Mouse (Mus musculus): ENCODE measurements at regions not wholly inside any gene's neighbourhood (a gene's known extent, or its start where the extent isn't known, plus 50 kb on each side); places are given as distances from the start of the nearest gene placed in this dataset.

GRCm38 (mm10) chr13:58495390-58496073, 92.4 kb upstream of the Hnrnpk start:
- DNase-seq (ENCODE audit: low spot score in 2 of 2), result no peak

GRCm38 (mm10) chr13:58494726-58495125, 91.6 kb upstream of the Hnrnpk start:
- DNase-seq (ENCODE audit: low spot score in 2 of 2), result no peak

GRCm38 (mm10) chr13:58490829-58491228, 87.7 kb upstream of the Hnrnpk start:
- DNase-seq (ENCODE audit: low spot score in 2 of 2), result no peak

- DNase-seq (ENCODE audit: low spot score in 2 of 2), result no peak
Measured at GRCm38 (mm10) chr13:58485011-58485410, 81.9 kb upstream of the Hnrnpk start.

DNA sequence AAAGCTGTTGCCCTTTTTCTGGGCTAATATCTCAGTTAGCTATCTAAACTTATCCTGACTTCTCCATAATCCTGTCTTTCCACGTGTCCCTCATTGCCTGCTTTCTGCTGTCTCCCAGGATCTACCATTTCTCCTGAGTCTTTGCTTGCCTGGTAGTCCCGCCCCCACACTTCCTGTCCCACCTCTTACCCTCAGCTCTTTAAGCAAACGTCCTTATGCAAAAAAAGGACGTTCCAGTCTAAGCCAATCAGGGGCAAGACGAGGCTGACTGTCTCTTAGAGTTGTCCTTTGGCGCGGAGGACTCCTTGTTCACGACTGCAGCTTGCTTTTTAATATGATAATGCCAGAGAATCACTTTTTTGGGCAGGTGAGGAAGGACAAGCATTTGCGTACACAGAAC, 79.6 kb upstream of the Hnrnpk start:
- no peak for DNase-seq (ENCODE audit: low spot score in 2 of 2)

GRCm38 (mm10) chr13:58480928-58481598, 77.9 kb upstream of the Hnrnpk start:
- DNase-seq (ENCODE audit: low spot score in 2 of 2), result no peak

- DNase-seq (ENCODE audit: low spot score in 2 of 2), result no peak
Measured at GRCm38 (mm10) chr13:58480388-58480927, 77.3 kb upstream of the Hnrnpk start.

DNA sequence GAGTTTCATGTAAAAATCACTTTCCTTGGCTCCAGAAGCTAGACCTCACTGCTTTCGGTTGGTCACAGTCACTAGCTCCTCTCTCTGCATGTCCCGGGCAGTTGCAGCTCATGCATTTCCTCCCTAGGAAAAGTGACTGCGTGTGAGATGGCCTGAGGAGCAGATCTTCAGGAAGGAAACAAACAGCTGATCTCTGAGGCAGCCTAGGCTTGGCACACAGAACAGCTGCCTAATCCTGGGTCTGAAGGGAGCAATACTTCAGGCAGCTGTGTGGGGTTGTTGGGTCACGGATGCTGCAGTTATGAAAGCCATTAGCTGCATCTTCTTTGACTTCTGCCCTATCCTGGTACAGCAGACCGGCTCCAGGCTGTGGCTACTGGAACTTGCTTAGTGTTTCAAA, 75.3 kb upstream of the Hnrnpk start:
- DNase-seq (ENCODE audit: low spot score in 2 of 2), result no peak

DNA sequence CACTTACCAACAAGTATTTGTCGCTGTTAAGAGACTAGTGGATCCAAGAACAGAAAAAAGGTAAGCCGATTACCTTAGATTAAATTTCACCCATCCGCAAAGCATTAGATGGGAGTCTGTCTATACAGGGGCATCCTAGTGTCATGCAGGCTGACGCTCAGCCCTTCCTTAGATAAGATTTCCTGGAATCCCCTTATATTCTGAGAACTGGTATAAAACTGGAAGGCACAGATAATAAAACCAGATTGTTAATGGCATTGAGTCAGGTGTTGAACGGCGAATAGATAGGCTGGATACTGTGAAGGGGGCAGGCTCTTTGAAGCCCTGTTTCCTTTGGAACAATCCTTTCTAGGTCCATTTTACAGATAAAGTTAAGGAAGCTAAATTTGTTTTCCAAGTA, 74.1 kb upstream of the Hnrnpk start:
- DNase-seq (ENCODE audit: low spot score in 2 of 2), result no peak

- no peak for DNase-seq (ENCODE audit: low spot score in 2 of 2)
Measured at GRCm38 (mm10) chr13:58476033-58476830, 73.1 kb upstream of the Hnrnpk start.

- DNase-seq (ENCODE audit: low spot score in 2 of 2), result no peak
Measured at GRCm38 (mm10) chr13:58475495-58475894, 72.4 kb upstream of the Hnrnpk start.

DNA sequence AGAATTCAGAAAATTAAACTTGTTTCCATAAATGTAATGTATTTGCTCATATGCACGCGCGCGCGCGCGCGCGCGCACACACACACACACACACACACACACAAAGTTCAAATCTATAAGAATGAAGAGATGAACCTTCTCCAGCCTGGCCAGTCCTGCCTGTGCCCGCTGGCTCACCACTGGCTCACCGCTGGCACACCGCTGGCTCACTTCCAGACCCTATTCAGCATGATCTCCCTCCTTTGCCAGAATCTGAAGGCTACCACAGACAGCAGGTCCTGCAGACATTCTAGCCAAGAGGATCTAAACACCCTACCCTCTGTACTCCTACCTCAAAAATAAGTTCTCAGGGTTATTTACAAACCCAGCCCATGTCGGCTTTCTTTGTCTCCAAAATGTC, 69.3 kb upstream of the Hnrnpk start:
- DNase-seq (ENCODE audit: low spot score in 2 of 2), result no peak

GRCm38 (mm10) chr13:58471704-58472103, 68.6 kb upstream of the Hnrnpk start:
- no peak for DNase-seq (ENCODE audit: low spot score in 2 of 2)

- DNase-seq (ENCODE audit: low spot score in 2 of 2), result no peak
Measured at GRCm38 (mm10) chr13:58469731-58470130, 66.6 kb upstream of the Hnrnpk start.

DNA sequence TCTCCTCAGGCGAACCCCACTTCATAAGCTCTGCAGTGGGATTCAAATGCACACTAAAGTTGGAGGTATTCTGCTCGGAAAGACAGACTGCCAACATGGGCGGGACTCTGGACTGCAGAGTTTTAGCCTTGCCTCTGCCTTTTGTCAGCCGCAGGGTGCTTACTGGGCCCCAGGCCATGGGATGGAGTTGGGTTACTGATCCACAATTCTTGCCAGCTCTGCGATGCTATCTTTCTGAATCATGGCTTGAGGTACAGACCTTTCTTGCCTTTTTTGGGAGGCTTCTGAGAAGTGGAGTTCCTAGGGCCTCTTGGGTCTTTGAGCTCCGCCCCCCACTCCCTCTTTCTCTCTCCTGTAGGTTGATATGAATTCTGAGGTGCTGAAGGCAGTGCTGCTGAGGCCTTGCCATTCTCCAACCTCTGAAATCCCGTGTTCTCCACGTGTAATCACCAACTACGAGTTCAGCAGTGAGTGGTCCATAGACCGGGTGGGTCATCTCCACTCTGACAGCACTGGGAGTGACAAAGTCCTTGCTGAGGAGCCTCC, 64.0 kb upstream of the Hnrnpk start:
- no peak for DNase-seq (ENCODE audit: low spot score in 2 of 2)

DNA sequence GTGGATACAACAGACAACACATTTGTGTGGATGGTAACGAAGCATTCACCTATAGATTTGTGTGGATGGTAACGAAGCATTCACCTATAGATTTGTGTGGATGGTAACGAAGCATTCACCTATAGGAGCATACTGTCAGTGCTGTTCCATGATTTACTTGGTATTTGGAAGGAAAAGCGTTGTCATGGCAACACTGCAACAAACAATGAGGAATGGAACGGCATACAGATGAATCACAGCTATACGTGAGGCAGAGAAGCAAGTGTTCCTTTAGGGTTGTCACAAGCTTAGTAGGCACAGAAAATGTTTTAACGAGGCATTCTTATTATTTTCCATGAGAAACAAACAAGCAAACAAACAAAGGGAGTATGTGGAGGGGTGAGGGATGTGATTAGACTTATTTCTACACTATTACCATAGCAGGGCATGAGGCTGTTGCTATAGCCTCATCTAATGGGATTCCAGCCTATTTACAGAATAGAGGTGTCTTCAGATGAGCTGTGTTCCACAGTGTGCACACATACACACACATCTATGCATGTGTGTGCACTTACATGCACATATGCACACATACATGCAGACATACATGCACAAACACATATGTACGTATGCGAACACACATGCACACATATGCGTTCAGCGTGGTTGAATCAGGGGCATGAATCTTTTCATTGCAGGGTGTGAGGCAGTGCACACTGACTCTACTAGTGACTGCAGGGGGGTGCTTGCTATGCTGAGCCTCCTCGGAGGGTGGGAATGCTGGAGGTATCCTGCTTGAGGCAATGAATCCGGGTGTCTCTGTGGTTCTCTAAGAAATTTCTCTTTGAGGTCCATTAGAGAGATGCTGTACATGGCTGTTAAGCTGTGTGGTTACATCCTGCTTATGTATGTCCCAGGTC, 62.3 kb upstream of the Hnrnpk start:
- DNase-seq (ENCODE audit: low spot score in 2 of 2), result peak; percentile 8 to 41
